Mouse (Mus musculus): ENCODE results near the gene S100a3.

S100a3 gene

DNA sequence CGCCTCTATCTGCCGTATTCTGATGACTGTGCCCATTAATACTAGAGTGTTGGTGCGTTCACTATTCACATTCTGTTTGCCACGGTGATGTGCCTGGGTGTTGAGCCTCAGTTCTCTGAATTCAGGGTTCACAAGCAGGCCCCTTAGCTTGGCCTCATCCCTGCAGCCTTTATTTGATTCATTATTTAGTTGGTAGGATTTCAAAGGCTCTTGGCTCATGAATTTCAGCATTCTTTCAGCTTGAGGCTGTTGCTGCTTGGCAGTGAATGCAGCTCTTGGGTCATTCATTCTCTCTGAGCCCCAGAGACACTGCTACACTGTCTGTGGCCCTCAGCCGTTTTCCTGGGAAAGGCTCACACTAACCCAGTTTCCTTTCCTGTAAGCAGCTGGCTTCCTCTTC lies 4.4 kb upstream of the S100a3 start:
- in situ Hi-C loops (cut with MboI, MseI), result no loop called here

DNA sequence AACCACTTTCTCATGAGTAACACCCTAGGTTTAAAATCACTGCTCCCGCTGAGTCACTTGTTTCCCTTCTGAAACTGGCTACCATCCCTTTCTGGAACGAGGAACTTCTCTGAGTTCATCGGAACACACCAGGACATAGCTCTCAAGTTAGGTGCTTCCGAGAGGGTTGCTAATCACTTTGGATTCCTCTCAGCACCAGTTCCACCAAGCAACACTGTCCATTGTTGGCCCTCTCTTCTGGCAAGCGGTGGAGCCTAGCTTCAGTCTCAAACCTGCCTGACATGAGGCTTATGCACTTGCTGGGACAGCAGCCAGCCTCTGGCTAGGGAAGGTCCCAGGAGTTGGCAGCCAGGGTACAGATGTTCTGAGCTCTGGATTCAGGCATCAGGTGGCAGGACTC lies 14.3 kb downstream of the S100a3 start:
- in situ Hi-C loops (cut with MboI, MseI), result loop anchor here (5.0 kb wide), 1 partner anchor 47 kb away; the partner anchor contains the start of gene S100a14

DNA sequence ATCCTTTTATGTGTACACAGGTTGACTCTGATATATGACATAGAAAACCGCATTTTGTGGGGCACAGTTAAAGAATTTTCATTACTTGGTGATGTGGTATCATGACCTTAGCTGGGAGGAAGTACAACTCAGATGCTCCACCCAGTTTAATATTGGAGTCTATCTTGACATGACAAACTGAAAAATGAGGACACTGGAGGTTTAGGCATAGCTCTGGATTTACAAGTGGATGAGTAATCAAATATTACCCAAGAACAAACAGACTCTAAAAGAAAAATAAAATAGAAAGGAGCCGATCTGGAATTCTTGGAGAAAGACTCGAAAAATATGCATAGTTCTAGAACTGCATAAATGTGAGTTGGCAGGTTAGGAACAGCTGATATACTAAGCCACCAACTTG lies 14.9 kb downstream of the S100a3 start:
- in situ Hi-C loops (cut with MboI, MseI), result no loop called here

DNA sequence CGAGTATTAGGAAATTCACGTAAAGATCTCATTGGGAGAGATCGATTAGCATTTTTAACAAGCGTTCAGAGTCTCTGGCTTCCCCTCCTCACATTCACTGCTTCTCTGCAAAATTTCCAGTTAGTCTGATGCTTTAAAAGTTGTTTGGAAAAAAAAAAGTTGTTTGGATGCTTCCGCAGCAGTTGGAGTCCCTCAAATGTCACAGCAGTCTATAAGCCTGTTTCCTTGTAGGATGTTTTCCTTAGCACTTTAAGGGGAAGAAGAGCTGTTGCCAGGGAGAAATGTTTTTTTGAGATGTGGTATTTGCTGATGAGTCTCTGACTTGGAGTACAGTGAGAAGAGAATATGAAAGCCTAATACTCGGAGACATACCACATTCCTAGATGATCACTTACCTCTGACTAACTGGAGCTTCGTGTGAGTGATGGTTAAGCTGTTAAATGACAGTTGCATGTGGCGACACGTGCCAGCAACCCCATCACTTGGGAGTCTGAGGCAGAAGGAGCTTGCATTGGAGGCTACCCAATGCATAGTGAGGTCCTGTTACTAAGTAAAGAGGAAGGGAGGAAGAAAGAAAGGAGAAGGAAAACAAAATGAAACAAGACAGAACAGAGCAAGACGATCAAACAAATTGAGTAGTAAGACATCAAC lies 16.1 kb downstream of the S100a3 start:
- in situ Hi-C loops (cut with MboI, MseI), result no loop called here

DNA sequence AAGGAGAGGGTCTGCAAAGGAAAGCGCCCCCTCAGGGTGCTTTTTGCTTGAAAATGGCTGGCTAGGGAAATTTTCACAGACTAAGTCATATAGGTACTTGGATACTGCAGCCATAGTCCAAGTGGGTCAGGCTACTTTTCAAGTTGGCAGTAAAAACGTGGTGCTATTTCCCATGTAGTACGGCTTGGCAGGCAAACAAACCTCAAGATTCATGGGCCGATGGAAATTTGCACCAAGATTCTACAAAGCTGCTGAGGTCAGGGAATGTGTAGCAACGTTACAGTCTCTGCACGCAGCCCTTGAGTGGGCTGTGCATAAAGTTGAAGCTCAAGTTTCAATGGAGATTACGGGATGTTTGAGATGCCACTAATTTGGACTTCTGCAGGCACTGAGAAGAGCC lies 19.1 kb downstream of the S100a3 start:
- in situ Hi-C loops (cut with MboI, MseI), result no loop called here

DNA sequence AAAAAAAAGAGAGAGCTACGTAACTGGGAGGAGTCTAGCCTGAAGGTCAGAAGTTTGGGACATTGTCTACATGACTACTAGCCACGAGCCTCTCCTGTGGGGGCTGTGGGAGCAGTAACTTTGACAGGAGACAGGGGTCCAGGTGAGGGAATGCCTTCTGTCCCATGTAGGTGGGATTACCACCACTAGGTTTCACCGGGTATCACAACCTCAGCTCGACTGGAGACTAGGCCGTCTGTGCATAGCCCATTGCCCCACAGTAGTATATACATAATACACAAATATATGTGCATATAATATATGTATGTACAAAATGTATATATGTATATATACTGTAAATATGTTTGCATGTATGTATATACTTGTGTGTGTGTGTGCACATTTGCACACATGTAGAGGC lies 20.8 kb downstream of the S100a3 start:
- in situ Hi-C loops (cut with MboI, MseI), result loop anchor here (5.0 kb wide), 1 partner anchor 36 kb away; no protein-coding TSS in a partner anchor

DNA sequence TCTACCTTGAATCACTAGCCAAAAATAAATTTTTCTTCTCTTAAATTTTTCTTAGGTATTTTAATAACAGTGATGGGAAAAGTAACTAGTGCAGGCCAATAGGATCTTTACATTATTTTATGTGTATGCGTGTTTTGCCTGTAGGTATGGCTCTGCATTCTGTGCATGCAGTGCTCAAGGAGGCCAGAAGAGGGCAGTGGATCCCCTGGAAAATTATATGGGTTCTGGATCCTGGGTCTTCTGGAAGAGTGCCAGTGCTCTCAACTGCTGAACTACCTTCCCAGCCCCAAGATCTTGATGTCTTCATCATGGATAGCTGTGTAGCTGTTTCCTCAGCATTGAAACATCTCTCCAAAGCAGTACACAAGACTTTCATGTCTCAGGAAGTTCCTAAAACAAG lies 21.8 kb downstream of the S100a3 start:
- in situ Hi-C loops (cut with MboI, MseI), result loop anchor here (5.0 kb wide), 1 partner anchor 35 kb away; no protein-coding TSS in a partner anchor

DNA sequence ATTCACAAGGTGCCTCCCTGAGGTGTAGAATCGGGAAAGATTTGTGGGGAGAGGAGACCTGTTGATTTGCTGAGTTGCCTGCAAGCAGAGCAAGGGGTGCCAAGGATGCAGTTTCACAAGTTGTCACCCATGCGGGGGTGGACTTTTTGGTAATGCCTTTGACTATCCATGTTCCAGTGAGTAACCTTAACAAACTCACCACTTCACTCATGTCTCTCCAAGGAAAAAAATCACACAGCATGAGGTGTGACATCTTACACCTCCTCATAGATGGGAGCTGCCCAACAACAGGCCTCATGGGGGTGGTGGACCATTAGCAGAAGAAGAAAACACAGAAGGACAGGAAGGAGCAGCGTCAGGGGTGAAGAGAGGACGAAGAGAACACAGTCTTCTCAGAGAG lies 22.2 kb downstream of the S100a3 start:
- in situ Hi-C loops (cut with MboI, MseI), result loop anchor here (5.0 kb wide), 1 partner anchor 35 kb away; no protein-coding TSS in a partner anchor

DNA sequence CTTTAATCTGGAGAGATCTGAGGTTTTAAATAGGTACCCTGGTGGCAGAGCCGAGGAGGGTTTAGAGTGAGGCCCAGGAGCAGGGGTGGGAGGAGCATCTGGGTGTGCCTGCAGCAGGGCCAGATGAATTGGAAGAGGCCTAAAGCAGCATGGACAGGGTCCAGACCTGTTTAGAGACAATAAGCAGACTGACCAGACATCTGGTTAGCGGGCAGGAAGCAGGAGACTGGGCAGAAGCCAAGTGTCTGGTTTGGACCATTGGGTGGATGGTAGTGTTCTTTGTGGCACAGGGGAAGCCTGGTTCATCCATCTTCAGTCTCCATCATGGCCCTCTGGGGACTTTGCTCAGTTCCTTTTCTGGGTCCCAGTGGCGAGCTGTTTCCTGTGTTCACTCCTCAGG lies 23.5 kb downstream of the S100a3 start:
- in situ Hi-C loops (cut with MboI, MseI), result loop anchor here (5.0 kb wide), 1 partner anchor 33 kb away; no protein-coding TSS in a partner anchor

DNA sequence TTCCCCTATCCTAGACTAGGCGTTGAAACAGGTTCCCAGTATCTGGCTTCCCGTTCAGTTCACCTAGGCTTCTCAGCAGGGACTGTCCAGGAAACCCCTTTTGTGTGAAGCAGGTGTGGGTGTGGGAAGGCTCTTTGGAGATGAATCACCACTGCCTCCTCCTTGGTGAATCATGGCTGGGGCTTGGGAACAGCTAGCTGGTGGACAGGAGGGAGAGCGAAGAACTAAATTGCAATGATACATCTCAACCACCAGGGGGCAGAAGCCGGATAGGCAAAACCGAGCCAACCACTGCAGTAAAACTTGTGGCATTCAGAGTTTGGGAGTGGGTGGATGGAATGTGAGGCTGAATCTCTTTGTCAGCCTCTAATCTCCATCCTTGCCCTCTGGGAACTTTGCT lies 25.2 kb downstream of the S100a3 start:
- in situ Hi-C loops (cut with MboI, MseI), result no loop called here

DNA sequence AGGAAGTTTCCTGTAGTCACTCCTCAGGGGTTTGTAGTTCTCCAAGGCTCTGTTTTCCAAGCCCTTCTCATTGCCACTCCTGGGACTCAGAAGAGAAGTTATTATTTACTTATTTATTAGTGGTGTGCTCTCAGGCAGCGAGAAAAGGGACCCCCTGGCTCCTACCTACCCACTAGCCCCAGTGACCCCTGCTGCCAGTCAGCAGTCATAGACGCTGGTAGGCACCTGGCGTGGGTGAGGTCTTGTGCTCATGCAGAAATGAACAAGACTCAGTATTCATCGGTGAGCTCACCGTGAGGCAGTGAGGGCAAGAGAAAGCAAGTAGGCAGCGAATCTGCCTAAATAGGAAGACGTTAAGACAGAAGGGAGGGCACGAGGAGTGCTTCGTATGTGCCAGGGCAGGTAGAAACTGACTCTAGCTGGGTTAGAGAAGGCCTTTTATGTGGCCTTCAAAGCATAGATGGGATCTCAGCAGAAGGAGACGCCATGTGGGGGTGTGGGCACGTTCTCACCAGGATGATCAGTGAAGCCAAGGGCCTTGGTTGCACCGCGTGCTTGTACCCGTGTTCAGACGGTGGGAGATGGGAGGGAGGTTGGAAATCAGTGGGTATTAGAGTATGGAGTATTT lies 25.8 kb downstream of the S100a3 start:
- in situ Hi-C loops (cut with MboI, MseI), result no loop called here

DNA sequence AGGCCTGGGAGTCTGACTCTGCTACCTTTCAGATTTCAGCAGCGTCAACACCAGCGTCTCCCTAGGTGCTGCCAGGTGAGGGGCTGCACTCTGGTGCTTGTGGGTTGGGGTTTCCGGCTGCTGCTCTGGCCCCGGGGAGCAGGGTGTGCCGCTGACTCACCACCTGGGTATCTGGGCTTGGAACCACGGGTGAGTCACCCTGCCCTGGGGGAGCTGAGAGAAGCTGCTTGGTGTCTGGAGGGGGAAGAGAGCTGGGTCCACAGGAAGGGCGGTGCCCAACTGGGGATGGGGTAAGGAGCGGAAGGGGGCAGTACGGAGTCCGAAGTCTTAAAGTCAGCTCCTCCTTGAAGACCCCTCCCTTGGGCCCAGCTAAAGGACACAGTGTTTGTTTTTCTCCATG lies 26.5 kb downstream of the S100a3 start:
- in situ Hi-C loops (cut with MboI, MseI), result no loop called here

DNA sequence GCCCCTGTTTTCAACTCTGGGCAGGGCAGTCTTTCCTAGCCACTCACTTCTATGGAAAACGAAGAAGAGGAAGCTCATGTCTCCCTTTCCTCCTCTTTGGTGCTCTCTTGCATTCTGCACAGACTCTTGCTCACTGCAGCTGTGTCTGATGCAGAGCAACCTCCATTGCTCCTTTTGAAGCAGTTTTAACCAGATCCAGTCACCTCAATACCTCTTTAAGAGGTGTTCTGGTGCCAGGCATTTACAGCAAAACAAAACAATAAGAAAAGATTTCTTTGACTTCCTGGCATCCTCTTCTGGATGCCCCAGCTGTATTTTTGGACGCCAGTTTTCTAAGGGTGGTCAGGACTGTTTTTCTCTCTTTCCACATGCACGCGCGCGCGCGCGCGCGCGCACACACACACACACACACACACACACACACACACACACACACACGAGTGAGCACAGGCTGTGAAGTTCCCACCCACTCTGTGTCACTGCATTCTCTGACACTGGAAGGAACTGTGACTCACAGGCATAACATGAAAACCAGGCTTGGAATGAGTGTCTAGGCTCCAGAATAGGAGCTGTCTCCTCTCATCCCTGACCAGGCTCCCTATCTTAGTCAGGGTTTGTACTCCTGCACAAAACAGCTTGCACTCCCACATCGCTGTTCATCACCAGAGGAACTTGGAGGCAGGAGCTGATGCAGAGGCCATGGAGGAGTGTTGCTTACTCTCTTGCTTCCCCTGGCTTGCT lies 27.2 kb downstream of the S100a3 start:
- in situ Hi-C loops (cut with MboI, MseI), result no loop called here

DNA sequence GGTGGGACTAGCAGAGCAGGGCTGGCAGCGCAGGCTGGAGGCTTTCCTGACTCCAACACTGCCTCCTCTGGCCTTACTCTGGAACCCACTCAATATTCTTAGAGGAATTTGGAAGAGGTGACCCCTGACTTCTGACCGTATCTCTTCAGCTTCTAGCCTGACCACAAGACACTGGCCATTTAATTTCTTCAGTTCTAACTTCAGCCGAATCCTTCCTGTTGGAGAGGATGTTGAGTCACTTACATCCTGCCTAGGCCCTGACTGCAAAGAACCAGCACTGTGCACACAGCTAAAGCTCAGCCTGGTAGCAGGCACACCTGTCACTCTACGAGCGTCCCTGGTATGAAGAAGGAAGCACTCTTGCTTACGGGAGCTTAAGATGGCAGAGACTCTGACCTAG lies 29.0 kb downstream of the S100a3 start:
- in situ Hi-C loops (cut with MboI, MseI), result no loop called here

DNA sequence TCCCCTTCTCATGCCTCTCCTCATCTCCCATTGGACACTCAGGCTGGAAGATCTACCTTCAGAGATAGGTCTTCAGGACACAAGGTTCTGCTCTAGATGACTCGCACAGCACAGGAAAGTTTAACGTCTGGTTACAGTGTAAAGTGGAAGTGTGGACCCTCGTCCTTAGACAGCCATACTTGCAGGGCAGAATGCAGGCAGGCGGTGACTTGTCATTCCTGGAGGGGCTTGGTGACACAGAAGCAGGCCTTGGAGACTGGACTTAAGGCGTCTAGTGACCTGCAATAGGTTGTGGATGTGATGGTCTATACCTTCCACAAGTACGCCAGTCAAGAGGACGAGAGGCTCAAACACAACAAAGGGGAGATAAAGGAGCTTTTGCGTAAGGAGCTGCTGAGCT lies 29.6 kb downstream of the S100a3 start, which contains the start of gene S100a2:
Gene S100a2, plus strand, starts transcription at position 301 of the 400 bp plus-strand sequence.
- in situ Hi-C loops (cut with MboI, MseI), result no loop called here

DNA sequence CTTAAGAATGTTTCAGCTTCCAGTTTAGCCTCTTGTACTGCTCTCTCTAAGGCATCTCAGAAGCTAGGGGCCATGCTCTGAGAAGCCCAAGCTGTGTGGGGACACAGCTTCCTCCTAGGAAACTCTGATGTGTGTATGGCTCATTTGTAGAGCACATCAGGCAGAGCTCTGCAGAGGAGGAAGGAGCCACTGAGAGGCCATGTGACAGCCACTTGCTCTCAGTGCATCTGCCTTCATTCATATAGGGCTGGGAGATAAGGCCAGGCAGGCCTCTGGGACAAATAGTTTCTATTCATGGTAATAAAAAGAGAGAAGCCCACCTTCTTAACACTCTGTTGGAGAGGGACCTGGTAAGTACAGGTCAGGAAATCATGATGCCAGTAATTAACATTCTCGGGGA lies 34.1 kb downstream of the S100a3 start:
- in situ Hi-C loops (cut with MboI, MseI), result no loop called here

DNA sequence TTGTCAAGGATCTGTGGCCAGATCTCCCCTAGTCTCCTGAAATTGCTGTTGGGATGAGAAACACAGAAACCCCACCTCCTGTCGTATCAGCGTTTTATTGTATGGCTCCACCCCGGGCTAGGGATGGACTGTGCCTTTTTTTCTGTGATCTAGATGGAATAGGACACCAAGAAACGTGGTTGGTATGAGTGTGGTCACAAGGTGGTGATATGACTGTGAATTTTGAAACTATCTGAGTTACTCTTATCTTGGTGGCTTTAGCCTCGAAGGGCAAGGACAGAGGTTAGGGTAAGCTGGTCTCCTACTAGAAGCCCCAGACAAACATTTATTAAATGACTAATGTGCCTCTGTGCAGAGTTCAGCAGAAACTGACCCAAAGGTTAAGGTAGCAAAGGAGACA lies 35.2 kb downstream of the S100a3 start:
- in situ Hi-C loops (cut with MboI, MseI), result no loop called here

DNA sequence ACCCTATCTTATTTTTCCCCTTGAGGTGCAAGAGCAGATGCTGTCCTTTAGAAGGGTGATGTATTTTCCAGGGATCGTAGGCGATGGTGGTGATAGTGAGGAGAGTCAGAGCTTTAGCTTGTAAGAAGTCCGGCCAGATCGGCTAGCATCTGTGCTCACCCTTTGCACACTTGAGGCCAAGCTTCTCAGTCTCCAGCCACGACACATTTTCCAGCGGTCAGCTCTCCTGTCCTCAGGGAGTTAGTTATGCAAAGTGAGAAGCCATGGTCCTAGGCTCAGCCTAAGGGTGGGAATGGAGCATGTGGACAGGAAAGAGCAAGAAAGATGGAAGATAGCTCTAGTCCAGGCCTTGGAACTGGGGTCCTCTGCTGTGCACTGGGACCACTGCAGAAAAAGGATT lies 36.4 kb downstream of the S100a3 start:
- in situ Hi-C loops (cut with MboI, MseI), result no loop called here

DNA sequence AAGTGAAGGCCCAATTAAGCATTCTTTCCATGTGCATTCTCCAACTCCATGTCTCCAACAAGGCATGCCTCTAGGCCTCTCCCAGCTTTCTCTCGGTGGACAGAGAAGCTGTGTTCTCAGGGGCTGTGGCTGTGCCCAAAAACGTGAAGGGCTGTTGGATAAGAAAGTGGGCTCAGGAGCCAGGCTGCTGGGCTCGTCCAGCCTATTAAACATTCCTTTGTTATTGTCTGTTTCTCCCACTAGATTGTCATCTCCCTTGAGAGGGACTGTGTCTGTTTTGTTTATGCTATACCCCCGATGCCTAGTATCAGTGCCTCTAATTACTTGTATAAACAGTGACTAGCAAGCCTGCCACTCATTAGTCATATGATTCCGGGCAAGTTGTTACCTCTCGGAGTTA lies 37.4 kb downstream of the S100a3 start:
- in situ Hi-C loops (cut with MboI, MseI), result no loop called here

DNA sequence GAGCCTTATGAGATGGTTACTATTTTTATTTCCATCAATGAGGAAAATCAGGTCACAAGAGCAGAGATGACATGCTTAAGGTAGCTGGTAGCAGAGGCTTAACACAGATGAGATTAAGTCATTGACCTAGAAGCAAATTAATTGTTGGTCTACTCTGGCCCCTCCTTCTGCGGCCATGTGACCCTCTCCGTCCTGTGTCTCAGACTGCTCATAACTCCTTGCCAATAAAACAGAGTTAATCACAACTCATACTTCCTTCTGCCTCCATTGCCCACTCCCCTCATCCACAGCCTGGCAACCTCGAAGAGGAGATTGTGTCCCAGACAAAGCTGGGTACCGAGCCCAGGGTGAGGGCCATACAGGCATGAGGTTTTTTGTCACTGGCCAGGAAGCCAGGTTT lies 37.8 kb downstream of the S100a3 start:
- in situ Hi-C loops (cut with MboI, MseI), result no loop called here

DNA sequence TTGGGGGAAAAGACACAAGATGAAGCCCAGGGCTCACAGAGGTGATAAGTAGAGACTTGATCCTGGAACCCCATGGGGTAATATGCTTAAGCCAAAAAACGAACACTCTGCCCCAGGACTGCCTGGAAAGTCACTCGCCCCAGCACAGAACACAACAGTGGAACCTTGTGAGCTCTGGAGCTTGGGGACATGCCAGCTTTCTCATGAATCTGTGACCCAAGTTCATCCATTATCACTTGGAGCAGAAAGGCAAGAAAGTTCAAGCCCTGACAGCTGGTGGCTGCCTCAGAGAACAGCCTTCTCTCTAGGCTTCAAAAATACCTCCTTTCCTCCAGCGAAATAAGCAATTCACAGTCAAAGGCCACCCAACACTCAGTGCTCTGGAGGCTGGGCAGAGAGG lies 39.0 kb downstream of the S100a3 start:
- in situ Hi-C loops (cut with MboI, MseI), result no loop called here

DNA sequence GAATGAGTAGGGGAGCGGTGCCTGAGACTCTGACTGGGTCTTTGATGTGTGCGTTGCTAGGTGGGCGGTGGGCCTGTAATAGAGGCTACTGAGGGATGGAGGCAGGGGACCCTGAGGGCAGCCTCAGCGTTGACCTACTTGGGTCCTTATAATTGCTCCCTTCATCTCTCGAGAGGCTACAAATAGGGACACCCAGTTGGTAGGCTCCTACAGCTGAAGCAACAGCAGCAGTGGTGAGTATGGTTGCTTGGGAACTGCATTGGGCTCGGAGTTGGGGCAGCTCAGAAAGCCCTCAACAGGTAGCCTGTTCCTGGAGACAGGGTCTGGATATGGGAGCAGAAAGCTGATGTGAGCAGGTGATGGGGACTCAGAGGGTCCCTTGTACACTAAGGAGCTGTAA lies 39.7 kb downstream of the S100a3 start:
- in situ Hi-C loops (cut with MboI, MseI), result loop anchor here (5.0 kb wide), 1 partner anchor 83 kb away; no protein-coding TSS in a partner anchor
